Mouse (Mus musculus) forebrain, embryonic 16.5 days (tissue): ENCODE results near the gene Lsm14a. TPM values are rescaled to one million over a fixed set of nuclear protein-coding genes. Genes with fewer than 3 reads are reported as not detected.

ENCODE experiments used
- ATAC-seq: fragments of 200-750 bp; cut with Nextera tagmentation; 2 replicates; pipeline ENCODE4 v1.8.0; 2017; ENCODE audit warnings: mild to moderate bottlenecking, moderate library complexity
- H3K27ac ChIP-seq: fragments of 300-500 bp; sonication (generic); 2 replicates; pipeline ENCODE4 v1.5.1; 2014; ENCODE audit warnings: low read length, control low read depth
- H3K27me3 ChIP-seq: fragments of 300-500 bp; sonication (generic); replicated peaks from 2 replicates; pipeline ENCODE4 v1.6.1; 2014; ENCODE audit warnings: low read length; ENCODE audit not compliant: control insufficient read depth, insufficient read depth
- H3K36me3 ChIP-seq: fragments of 300-500 bp; sonication (generic); 2 replicates; pipeline ENCODE4 v1.6.1; 2014; ENCODE audit not compliant: control insufficient read depth, insufficient read depth
- H3K4me1 ChIP-seq: fragments of 300-500 bp; sonication (generic); replicated peaks from 2 replicates; pipeline ENCODE4 v1.6.1; 2014; ENCODE audit warnings: low read length; ENCODE audit not compliant: control insufficient read depth, insufficient read depth
- H3K4me2 ChIP-seq: fragments of 300-500 bp; sonication (generic); 2 replicates; pipeline ENCODE4 v1.6.1; 2014; ENCODE audit warnings: mild to moderate bottlenecking, low read length, control low read depth
- H3K4me3 ChIP-seq: fragments of 300-500 bp; sonication (generic); replicated peaks from 2 replicates; pipeline ENCODE4 v1.5.1; 2014; ENCODE audit warnings: mild to moderate bottlenecking, low read length, control low read depth
- H3K9ac ChIP-seq: fragments of 300-500 bp; sonication (generic); replicated peaks from 2 replicates; pipeline ENCODE4 v1.6.1; 2014; ENCODE audit warnings: low read depth, low read length, control low read depth
- H3K9me3 ChIP-seq: fragments of 300-500 bp; sonication (generic); 2 replicates; pipeline ENCODE4 v1.6.1; 2016; ENCODE audit warnings: low read length; ENCODE audit not compliant: control insufficient read depth
- WGBS: fragments of 180-500 bp; shearing (Covaris S2); extraction: QIAGEN DNeasy Blood & Tissue Kit; methylation state at CpG from one replicate; pipeline ENCODE4 v1.1.7; 2014; 5-methylcytosine and 5-hydroxymethylcytosine counted together
- polyA plus RNA-seq: library from polyadenylated mRNA; unstranded; fragments of >200 nt; fragmentation: Nextera tagmentation; extraction: Ambion mirVana; gene quantifications from 2 replicates; pipeline ENCODE4 v1.2.1, GENCODE M21; 2015

Gene Lsm14a
- polyA plus RNA-seq, 1 experiment from 2014 or later: 71.0 TPM

GRCm38 (mm10) chr7:34309186-34309764, 83.8 kb downstream of the Lsm14a start:
- ATAC-seq: no peak
- 92% methylated on average over 5 of the region's 5 CpGs for WGBS
- no peaks in the 10 kb centered on the region for H3K27me3 ChIP-seq

DNA sequence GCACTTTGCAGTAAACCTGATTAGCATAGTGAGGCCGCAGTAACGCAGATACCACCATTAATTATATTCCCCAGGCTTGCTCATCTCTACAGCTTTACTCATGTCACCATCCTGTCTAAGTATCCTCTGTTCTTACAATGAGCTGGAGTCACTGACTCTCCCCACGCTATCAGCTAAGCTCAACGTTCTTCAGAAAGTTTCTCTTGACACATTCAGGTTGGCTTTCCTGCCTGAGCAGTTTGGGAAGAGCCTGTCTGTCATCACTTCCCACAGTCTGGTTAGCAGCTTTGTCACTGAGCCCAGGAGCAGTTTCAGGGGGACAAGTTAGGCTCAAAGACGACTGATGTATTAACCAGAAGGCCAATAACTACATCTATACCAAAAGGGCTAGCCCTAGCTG, 84.5 kb downstream of the Lsm14a start:
- H3K9ac ChIP-seq: no peak overlapping the region
- H3K27ac ChIP-seq: no peak overlapping the region
- no peak overlapping the region for H3K4me3 ChIP-seq
- H3K9me3 ChIP-seq: no peaks in the 10 kb centered on the region
- WGBS: 70% methylated on average over 5 of the region's 5 CpGs
- no peak for ATAC-seq
- H3K36me3 ChIP-seq: no peaks in the 10 kb centered on the region
- 0 out of 2 replicates have a peak, but pooled peaks cover 4% of the 10 kb centered on the region for H3K4me1 ChIP-seq
- H3K27me3 ChIP-seq: no peaks in the 10 kb centered on the region
- H3K4me2 ChIP-seq: no peak overlapping the region

More at GRCm38 (mm10) chr7:34309186-34309764, 83.8 kb downstream of the Lsm14a start:
- Histone ChIP-seq H3K9me3 (no peaks in the 10 kb centered on the region), H3K36me3 (no peaks in the 10 kb centered on the region), H3K4me3 (no peak overlapping the region), H3K4me1 (0 out of 2 replicates have a peak, but pooled peaks cover 4% of the 10 kb centered on the region), H3K4me2 (no peak overlapping the region), H3K9ac (no peak overlapping the region), H3K27ac (no peak overlapping the region)

- Histone ChIP-seq H3K4me2 (no peak overlapping the region), H3K36me3 (no peaks in the 10 kb centered on the region; the same call in 1 of the 2 replicates), H3K27me3 (no peaks in the 10 kb centered on the region), H3K9ac (no peak overlapping the region), H3K9me3 (no peaks in the 10 kb centered on the region), H3K4me1 (no peaks in the 10 kb centered on the region), H3K4me3 (no peak overlapping the region), H3K27ac (no peak overlapping the region)
- WGBS: 64% methylated on average over 4 of the region's 4 CpGs
- ATAC-seq: no peak
These were observed 87.7 kb downstream of the Lsm14a start for GRCm38 (mm10) chr7:34305454-34305853.

DNA sequence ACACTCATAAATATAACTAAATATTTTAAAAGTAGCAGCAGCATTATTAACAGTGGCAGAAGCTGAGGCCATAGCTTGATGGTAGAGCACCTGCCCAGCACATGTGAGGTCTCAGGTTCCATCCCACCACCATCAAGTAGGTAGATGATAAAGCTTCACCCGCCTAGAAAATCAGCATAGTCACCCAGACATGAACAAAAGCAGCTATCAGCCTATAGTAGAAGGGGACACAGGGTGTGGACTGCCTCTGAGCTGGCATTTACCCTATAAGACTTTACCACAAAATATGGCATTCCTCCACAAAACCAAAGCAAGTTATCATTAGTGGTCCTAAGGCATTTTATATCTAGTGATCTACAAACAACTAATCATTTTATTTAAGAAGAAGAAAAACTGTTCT, 90.5 kb downstream of the Lsm14a start:
- H3K27ac ChIP-seq: no peak overlapping the region
- no peaks in the 10 kb centered on the region; the same call in 1 of the 2 replicates for H3K36me3 ChIP-seq
- H3K4me3 ChIP-seq: no peak overlapping the region
- H3K27me3 ChIP-seq: no peaks in the 10 kb centered on the region
- H3K4me2 ChIP-seq: no peak overlapping the region
- H3K9ac ChIP-seq: no peak overlapping the region
- H3K9me3 ChIP-seq: no peaks in the 10 kb centered on the region
- 95% methylated on average over 1 of the region's 1 CpGs for WGBS
- no peaks in the 10 kb centered on the region for H3K4me1 ChIP-seq
- ATAC-seq: no peak

DNA sequence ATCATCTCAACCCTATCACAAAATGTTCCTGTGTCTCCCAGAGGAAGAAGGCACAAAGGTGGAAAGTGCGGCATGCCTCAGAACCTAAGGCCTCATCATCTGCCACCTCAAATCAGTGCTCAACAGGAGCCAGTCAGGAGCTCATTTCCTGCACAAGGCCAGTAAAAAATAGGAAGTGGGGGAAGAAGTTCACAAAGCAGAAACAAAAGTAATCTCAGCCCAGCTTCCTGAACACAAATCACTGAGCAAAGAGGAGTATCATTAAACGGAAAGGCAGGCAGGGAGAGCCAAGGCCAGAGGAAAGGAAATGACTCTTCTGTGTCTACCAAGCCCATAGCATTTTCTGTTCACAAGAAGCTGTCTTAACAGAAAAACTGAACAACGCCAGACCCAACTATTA, 91.2 kb downstream of the Lsm14a start:
- Histone ChIP-seq H3K27ac (no peak overlapping the region), H3K9me3 (no peaks in the 10 kb centered on the region), H3K4me1 (no peaks in the 10 kb centered on the region), H3K36me3 (no peaks in the 10 kb centered on the region; the same call in 1 of the 2 replicates), H3K4me3 (no peak overlapping the region), H3K4me2 (no peak overlapping the region), H3K27me3 (no peaks in the 10 kb centered on the region), H3K9ac (no peak overlapping the region)
- WGBS: 91% methylated on average over 3 of the region's 3 CpGs
- ATAC-seq: no peak

GRCm38 (mm10) chr7:34298818-34299217, 94.3 kb downstream of the Lsm14a start:
- no peaks in the 10 kb centered on the region for H3K9me3 ChIP-seq
- H3K9ac ChIP-seq: no peak overlapping the region
- H3K27me3 ChIP-seq: no peaks in the 10 kb centered on the region
- H3K36me3 ChIP-seq: no peaks in the 10 kb centered on the region; the same call in 1 of the 2 replicates
- no peak overlapping the region for H3K4me3 ChIP-seq
- ATAC-seq: no peak
- 80% methylated on average over 2 of the region's 2 CpGs for WGBS
- H3K27ac ChIP-seq: no peak overlapping the region
- no peaks in the 10 kb centered on the region for H3K4me1 ChIP-seq
- no peak overlapping the region for H3K4me2 ChIP-seq

GRCm38 (mm10) chr7:34296124-34296523, 97.0 kb downstream of the Lsm14a start:
- 95% methylated on average over 3 of the region's 3 CpGs for WGBS
- Histone ChIP-seq H3K4me3 (no peak overlapping the region), H3K4me1 (no peaks in the 10 kb centered on the region), H3K36me3 (no peaks in the 10 kb centered on the region), H3K27me3 (no peaks in the 10 kb centered on the region), H3K9me3 (no peaks in the 10 kb centered on the region), H3K9ac (no peak overlapping the region), H3K27ac (no peak overlapping the region), H3K4me2 (no peak overlapping the region)
- no peak for ATAC-seq

Other genes starting within 250 kb of the Lsm14a start
- gene Uba2, start 223.7 kb downstream of the Lsm14a start, polyA plus RNA-seq: 197 and 220 TPM in 2 replicates
- gene Pdcd2l, start 196.7 kb downstream of the Lsm14a start, polyA plus RNA-seq: 71.2 and 92.6 TPM in 2 replicates
- 175 and 213 TPM in 2 replicates for gene Gpi1, start 163.0 kb downstream of the Lsm14a start, polyA plus RNA-seq
- 0.73 TPM in 1 of 2 replicates, not detected in the other for gene Gm6096, start 142.3 kb downstream of the Lsm14a start, polyA plus RNA-seq
- gene 4931406P16Rik, start 79.8 kb downstream of the Lsm14a start, polyA plus RNA-seq: 28.2 and 31.5 TPM in 2 replicates